Mouse (Mus musculus) E14TG2a.4 (cell line): ENCODE measurements around the gene 4930578G10Rik.

Experiments
- CTCF ChIP-seq: conservative IDR thresholded peaks from 2 replicates; pipeline ENCODE4 v1.5.1; 2014; ENCODE audit warnings: low read length
- POU5F1 ChIP-seq: IDR thresholded peaks from 2 replicates; pipeline ENCODE4 v1.6.1; 2014; ENCODE audit warnings: low read length, borderline replicate concordance

GRCm38 (mm10) chr4:42874134-42874533 is 138.8 kb downstream of the 4930578G10Rik start, which contains the start of gene Fam205c:
- no peak for TF ChIP-seq CTCF
- no peak for TF ChIP-seq POU5F1
